Mouse (Mus musculus): ENCODE results near the gene Golph3l.
"Not testable (repeated sequence)": the region's sequence is repeated elsewhere in the genome, so short reads cannot be mapped to it uniquely, and the experiment has no call there.

The Golph3l gene

GRCm38 (mm10) chr3:95588604-95589086 is at the start of gene Golph3l:
Gene Golph3l, plus strand, starts transcription at chr3:95588934.
- DNase-seq (ENCODE audit: inconsistent ontology term): peak; percentile 98

GRCm38 (mm10) chr3:95538936-95539335 is 49.8 kb upstream of the Golph3l start:
- DNase-seq (ENCODE audit: inconsistent ontology term): no peak

DNA sequence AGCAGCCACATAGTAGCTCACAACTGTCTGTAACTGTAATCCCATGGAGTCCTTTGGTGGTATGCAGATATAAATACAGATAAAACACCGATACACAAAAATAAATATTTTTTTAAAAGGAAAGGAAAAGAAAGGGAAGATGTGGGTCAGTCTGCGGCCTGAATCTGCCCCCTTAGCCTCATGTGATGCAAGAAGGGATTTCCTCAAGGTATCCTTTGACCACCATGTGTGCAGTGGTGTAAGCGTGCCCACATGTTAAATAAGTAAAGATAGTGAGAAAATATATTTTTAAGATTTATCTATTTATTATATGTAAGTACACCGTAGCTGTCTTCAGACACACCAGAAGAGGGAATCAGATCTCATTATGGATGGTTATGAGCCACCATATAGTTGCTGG is 48.9 kb upstream of the Golph3l start:
- DNase-seq (ENCODE audit: inconsistent ontology term): no peak

DNA sequence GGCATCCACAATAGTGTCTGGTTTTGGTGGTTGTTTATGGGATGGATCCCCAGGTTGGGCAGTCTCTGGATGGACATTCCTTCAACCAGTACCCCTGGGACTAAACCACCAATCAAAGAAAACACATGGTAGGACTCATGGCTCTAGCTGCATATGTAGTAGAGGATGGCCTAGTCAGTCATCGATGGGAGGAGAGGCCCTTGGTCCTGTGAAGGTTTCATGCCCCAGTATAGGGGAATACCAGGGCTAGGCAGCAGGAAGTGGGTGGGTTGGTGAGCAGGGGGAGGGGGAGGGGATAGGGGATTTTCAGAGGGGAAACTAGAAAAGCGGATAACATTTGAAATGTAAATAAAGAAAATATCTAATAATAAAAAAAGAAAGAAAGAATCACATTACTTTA is 47.5 kb upstream of the Golph3l start:
- not testable (repeated sequence) for DNase-seq (ENCODE audit: inconsistent ontology term)

DNA sequence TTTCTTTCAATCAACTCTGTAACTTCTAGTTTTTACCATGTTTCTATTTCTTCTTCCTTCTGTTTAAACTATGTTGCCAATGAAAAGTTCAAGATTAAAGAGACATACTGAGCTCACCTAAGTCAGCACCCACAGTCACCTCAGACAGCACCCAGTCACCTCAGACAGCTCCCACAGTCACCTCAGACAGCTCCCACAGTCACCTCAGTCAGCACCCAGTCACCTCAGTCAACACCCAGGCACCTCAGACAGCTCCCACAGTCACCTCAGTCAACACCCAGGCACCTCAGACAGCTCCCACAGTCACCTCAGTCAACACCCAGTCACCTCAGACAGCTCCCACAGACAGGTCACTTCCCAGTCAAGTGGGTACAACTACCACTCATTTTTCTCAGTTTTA is 46.6 kb upstream of the Golph3l start:
- DNase-seq (ENCODE audit: inconsistent ontology term): no peak

- no peak for DNase-seq (ENCODE audit: inconsistent ontology term)
These were observed 45.8 kb upstream of the Golph3l start for GRCm38 (mm10) chr3:95542981-95543380.

DNA sequence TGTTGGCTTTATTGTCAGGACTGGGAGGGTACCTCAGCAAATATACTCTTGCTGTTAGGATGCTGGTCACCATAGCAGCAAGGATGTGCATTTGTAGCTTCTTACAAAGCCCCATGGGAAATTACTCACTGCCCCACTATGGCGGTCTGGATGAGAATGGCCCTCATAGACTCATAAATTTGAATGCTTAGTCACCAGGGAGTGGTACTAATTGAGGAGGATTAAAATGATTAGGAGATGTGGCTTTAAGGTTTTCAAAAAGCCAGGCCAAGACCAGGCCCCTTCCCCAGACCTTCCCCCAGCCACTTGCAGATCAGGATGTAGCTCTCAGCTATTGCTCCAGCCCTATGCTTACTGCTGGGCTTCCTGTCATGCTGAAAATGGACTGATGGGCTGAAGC is 38.6 kb upstream of the Golph3l start:
- no peak for DNase-seq (ENCODE audit: inconsistent ontology term)

DNA sequence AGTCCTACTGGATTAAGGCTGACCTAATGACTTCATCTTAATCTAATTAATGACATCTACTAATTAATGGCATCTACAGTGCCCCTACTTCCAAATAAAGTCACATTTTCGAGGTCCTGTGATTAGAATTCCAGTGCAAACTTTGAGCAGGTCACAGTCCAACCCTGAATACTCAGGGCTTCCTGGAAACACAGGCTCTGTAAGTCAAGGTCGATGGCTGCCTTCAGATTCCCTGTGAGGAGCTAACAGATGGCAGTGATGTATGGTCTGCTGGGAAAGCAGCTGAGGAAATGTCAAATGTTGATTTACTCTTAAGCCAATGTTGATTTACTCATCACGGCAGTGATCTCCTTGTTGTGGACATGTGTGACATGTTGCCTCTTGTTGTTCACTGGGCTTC is 34.7 kb upstream of the Golph3l start:
- no peak for DNase-seq (ENCODE audit: inconsistent ontology term)

GRCm38 (mm10) chr3:95559437-95559836 is 29.3 kb upstream of the Golph3l start, which contains the start of gene Hormad1:
Gene Hormad1, plus strand, starts transcription at chr3:95559677.
- no peak for DNase-seq (ENCODE audit: inconsistent ontology term)

DNA sequence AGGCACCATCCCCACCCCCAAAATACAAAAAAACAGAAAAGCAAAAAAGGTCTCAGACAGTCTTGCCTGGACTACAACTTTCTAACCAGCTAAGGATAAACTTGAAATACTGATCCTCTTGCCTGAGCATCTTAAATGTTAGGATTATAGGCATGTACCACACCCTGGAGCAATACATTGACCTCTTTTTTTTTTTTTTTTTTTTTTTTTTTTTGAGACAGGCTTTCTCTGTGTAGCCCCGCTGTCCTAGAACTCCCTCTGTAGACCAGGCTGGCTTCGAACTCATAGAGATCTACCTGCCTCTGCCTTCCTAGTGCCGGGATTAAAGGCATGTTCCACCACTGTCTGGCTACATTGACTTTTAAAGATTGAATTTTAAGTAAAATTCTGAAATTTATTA is 28.0 kb upstream of the Golph3l start:
- no peak for DNase-seq (ENCODE audit: inconsistent ontology term)

DNA sequence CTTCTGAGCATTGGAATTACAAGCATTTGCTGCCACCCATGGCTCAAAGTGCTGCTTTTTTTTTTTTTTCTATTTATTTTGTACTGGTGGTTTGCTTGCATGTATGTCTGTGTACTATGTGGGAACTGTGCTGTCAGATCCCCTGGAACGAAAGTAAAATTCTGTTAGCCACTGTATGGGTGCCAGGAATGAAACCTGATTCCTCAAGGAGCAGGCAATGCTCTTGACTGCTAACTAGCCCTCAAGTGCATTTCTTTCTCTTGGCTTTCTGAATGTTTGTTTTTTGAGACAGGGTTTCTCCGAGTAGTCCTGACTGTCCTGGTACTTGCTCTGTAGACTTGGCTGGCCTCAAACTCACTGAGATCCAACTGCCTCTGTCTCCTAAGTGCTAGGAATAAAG is 26.9 kb upstream of the Golph3l start:
- DNase-seq (ENCODE audit: inconsistent ontology term): no peak

- DNase-seq (ENCODE audit: inconsistent ontology term): no peak
These were observed 19.1 kb upstream of the Golph3l start for GRCm38 (mm10) chr3:95569585-95569984.

- DNase-seq (ENCODE audit: inconsistent ontology term): no peak
These were observed 755 bp upstream of the Golph3l start for GRCm38 (mm10) chr3:95587754-95588603.

GRCm38 (mm10) chr3:95598734-95599133 is 10.0 kb downstream of the Golph3l start:
- DNase-seq (ENCODE audit: inconsistent ontology term): no peak

DNA sequence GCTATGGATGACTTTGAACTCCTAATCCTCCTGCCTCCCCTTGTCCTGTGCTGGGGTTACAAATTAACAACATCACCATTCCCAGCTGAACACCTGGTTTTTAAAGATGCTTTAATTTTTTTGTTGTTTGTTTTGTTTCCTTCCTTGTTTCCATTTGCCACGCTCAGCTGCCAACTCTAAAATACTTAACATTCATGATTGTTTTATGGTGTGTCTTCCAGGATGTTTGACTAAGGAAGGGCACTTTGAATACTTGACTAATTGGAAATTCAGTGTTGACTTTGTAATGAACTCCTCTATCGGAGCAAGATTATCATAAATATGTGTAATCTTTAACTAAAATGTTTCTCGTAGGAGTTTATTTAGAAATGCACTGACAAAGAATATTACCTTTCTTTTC is 12.6 kb downstream of the Golph3l start:
- DNase-seq (ENCODE audit: inconsistent ontology term): no peak

GRCm38 (mm10) chr3:95606096-95606495 is 17.4 kb downstream of the Golph3l start:
- peak; percentile 54 for DNase-seq (ENCODE audit: inconsistent ontology term)

GRCm38 (mm10) chr3:95609195-95609594 is 20.5 kb downstream of the Golph3l start:
- DNase-seq (ENCODE audit: inconsistent ontology term): no peak

- DNase-seq (ENCODE audit: inconsistent ontology term): no peak
These were observed 25.3 kb downstream of the Golph3l start for GRCm38 (mm10) chr3:95613996-95614395.

DNA sequence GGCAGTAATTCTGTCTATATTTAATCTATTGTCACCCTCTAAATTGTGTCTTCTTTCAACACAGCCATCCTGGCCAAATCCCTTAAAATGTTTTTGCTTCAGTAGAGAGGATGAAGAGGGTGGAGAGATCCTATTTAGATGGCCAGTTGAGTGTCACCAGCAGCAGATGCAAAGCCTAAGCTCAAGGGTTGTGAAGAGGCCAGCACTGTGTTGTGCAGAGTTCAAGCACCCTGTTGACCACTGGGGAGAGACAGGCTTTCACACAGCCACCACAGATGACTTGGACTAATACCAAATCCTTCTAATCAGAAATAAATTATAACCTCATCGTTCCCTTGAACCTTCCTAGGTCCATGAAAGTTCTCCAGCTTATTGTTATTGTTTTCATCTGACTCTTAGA is 29.8 kb downstream of the Golph3l start:
- no peak for DNase-seq (ENCODE audit: inconsistent ontology term)

GRCm38 (mm10) chr3:95621241-95621640 is 32.5 kb downstream of the Golph3l start:
- DNase-seq (ENCODE audit: inconsistent ontology term): no peak

- not testable (repeated sequence) for DNase-seq (ENCODE audit: inconsistent ontology term)
These were observed 33.7 kb downstream of the Golph3l start for GRCm38 (mm10) chr3:95622421-95622820.

DNA sequence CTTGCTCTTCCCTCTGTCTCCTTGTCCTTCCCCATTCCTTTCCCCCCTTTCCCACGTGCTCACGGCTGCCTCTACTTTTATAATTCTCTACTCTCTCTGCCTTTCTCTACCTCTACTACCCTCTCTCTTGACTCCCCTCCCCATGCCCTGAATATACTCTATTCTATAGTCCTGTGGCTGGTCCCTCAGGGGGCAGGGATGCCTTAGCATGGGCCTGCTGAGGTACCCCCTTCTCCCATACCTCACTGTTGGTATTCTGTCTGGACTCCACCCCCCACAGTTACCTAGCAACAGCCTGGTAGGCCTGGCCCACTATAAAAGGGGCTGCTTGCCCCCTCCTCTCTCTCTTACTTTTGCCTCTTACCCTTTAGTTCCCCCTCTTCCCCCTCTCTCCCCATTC is 34.8 kb downstream of the Golph3l start:
- no peak for DNase-seq (ENCODE audit: inconsistent ontology term)

GRCm38 (mm10) chr3:95623991-95624515 is 35.3 kb downstream of the Golph3l start:
- not testable (repeated sequence) for DNase-seq (ENCODE audit: inconsistent ontology term)
